Mouse (Mus musculus) liver, embryonic 15.5 days (tissue): ENCODE measurements at regions not wholly inside any gene's neighbourhood (a gene's known extent, or its start where the extent isn't known, plus 50 kb on each side); places are given as distances from the start of the nearest gene placed in this dataset.

Experiments used
- ATAC-seq: fragments of 200-750 bp; cut with Nextera tagmentation; 2 replicates; pipeline ENCODE4 v1.8.0; 2017; ENCODE audit warnings: moderate number of reproducible peaks, mild to moderate bottlenecking, moderate library complexity; ENCODE audit not compliant: insufficient read depth
- H3K27ac ChIP-seq: fragments of 300-500 bp; sonication (generic); replicated peaks from 2 replicates; pipeline ENCODE4 v1.5.1; 2015; ENCODE audit warnings: mild to moderate bottlenecking, inconsistent platforms
- H3K27me3 ChIP-seq: fragments of 300-500 bp; sonication (generic); 2 replicates; pipeline ENCODE4 v1.6.1; 2015; ENCODE audit warnings: mild to moderate bottlenecking, inconsistent platforms
- H3K36me3 ChIP-seq: fragments of 300-500 bp; sonication (generic); replicated peaks from 2 replicates; pipeline ENCODE4 v1.6.1; 2015; ENCODE audit warnings: moderate library complexity, mild to moderate bottlenecking, inconsistent platforms
- H3K4me1 ChIP-seq: fragments of 300-500 bp; sonication (generic); replicated peaks from 2 replicates; pipeline ENCODE4 v1.6.1; 2015; ENCODE audit warnings: inconsistent platforms
- H3K4me2 ChIP-seq: fragments of 300-500 bp; sonication (generic); 2 replicates; pipeline ENCODE4 v1.6.1; 2015; ENCODE audit warnings: moderate library complexity, mild to moderate bottlenecking, inconsistent platforms
- H3K4me3 ChIP-seq: fragments of 300-500 bp; sonication (generic); replicated peaks from 2 replicates; pipeline ENCODE4 v1.5.1; 2015; ENCODE audit warnings: mild to moderate bottlenecking, inconsistent platforms
- H3K9ac ChIP-seq: fragments of 300-500 bp; sonication (generic); 2 replicates; pipeline ENCODE4 v1.6.1; 2015; ENCODE audit warnings: moderate library complexity, mild to moderate bottlenecking, inconsistent platforms
- H3K9me3 ChIP-seq: fragments of 300-500 bp; sonication (generic); replicated peaks from 2 replicates; pipeline ENCODE4 v1.6.1; 2016; ENCODE audit warnings: inconsistent platforms
- WGBS: fragments of 180-500 bp; shearing (Covaris S2); methylation state at CpG from one replicate; pipeline ENCODE4 v1.1.7; 2015; ENCODE audit warnings: mixed read lengths; ENCODE audit not compliant: insufficient replicate concordance; 5-methylcytosine and 5-hydroxymethylcytosine counted together

DNA sequence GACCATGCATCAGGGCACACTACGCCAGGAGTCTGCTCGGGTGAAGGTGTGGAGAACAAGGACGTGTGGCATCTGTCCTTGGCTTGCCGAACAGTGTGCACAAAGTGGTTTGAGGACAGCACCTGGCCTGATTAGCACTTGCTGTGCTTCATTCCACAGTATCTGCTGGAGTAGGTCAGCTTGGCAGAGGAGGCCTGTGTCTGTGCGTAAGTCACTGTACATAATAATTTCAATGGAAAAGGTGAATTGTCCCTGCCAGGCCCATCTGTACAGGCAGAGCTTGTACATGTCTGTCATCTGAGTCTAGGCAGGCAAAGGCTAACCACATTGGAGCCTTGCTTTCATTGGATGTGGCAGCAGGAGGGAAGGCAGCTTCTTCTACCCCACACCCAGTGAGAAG lies 979.5 kb upstream of the Car8 start:
- Histone ChIP-seq H3K9me3 (no peaks in the 10 kb centered on the region), H3K4me1 (no peaks in the 10 kb centered on the region), H3K27ac (no peak overlapping the region), H3K4me3 (no peak overlapping the region), H3K9ac (no peak overlapping the region), H3K36me3 (no peaks in the 10 kb centered on the region), H3K4me2 (no peak overlapping the region), H3K27me3 (no peaks in the 10 kb centered on the region)
- WGBS, result 70% methylated on average over 5 of the region's 5 CpGs
- no peak for ATAC-seq

DNA sequence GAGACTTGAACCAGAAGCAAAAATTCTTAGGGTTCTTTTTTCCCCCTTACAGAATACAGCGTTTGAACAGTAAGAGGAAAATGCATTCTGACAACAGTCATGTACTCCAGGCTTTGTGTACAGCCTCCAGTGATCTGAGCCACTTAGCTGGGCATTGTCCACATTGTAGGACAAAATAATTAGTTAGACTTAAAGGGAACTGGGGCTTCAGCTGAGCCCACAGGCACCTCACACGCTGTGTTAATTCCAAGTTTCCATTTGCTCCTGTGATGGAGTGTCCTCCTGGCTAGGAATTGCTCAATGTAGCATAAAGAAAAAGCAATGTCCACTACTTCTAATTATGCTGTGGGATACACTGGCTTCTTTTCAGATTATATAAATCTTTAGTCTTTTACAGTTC lies 969.8 kb upstream of the Car8 start:
- Histone ChIP-seq H3K9ac (no peak overlapping the region), H3K4me2 (no peak overlapping the region)
- 49% methylated on average over 2 of the region's 2 CpGs for WGBS

DNA sequence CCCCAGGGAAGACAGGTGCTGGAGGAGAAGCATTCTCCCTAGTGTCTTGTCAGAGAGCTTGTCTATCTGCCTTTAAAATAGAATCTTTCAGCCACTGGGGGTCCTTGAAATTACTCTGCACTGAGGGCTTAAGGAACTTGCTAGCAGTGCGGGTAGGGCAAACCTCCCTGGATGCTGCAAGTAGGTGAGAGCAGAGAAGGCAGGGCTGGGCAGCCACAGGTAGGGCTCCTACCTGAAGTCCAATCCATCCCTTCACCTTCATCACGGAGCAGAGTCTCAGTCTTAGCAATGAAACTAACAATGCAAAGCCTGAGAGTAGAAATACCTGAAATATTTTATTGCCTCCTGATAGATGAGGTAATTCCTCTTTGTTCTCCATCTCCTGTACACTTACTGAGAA lies 961.2 kb upstream of the Car8 start:
- Histone ChIP-seq H3K4me2 (no peak overlapping the region), H3K27ac (no peak overlapping the region), H3K4me1 (no peaks in the 10 kb centered on the region), H3K27me3 (no peaks in the 10 kb centered on the region), H3K4me3 (no peak overlapping the region), H3K9me3 (no peaks in the 10 kb centered on the region), H3K36me3 (no peaks in the 10 kb centered on the region), H3K9ac (no peak overlapping the region)
- no peak for ATAC-seq
- WGBS, result 57% methylated on average over 2 of the region's 2 CpGs

More for the DNA sequence above, 969.8 kb upstream of the Car8 start:
- Histone ChIP-seq H3K36me3 (no peaks in the 10 kb centered on the region), H3K27ac (no peak overlapping the region), H3K27me3 (no peaks in the 10 kb centered on the region), H3K4me3 (no peak overlapping the region), H3K4me1 (no peaks in the 10 kb centered on the region), H3K9me3 (no peaks in the 10 kb centered on the region)
- ATAC-seq, result no peak

DNA sequence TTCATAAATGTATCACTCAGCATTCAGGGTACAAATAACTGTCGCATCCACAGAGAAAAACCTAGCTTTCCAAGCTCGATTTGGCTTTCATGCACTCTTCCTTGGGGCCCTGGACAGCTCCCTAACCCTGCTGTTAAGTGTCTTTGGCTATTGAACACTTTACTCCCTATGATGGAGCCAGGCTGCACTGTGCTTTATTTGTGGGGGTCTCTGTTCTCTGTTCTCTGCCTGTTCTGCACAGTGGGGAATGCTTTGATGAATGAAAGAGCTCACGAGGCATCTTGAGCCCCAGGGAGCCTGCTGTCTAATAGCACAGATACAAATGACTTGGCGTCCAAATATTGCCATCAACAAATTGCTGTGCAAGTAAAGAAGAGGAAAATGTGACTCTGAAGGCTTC lies 957.6 kb upstream of the Car8 start:
- H3K9ac ChIP-seq, result no peak overlapping the region
- H3K4me1 ChIP-seq, result no peaks in the 10 kb centered on the region
- no peak for ATAC-seq
- no peak overlapping the region for H3K4me2 ChIP-seq
- H3K4me3 ChIP-seq, result no peak overlapping the region
- no peaks in the 10 kb centered on the region for H3K36me3 ChIP-seq
- H3K27ac ChIP-seq, result no peak overlapping the region
- no peaks in the 10 kb centered on the region for H3K27me3 ChIP-seq
- WGBS, result 43% methylated on average over 4 of the region's 4 CpGs
- H3K9me3 ChIP-seq, result no peaks in the 10 kb centered on the region

DNA sequence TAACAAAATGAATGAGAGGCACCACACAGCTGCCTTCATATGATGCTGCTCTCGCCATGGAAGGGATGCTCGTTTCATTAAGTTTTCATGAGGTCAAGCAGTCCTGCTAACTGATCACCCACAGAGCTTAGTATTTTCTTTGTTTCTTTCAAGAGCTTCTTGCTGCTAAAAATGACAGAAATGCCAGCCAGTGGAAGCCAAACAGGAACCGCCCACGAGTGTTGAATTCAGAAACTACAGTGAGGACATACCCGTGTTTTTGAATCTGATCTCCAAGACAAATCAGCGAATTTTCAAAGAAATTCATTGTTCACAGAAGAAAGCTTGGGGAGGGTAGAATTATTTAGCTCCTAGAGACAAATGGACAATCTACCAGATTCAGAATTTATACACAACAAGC lies 954.3 kb upstream of the Car8 start:
- no peaks in the 10 kb centered on the region for H3K4me1 ChIP-seq
- no peak for ATAC-seq
- no peak overlapping the region for H3K9ac ChIP-seq
- H3K36me3 ChIP-seq, result no peaks in the 10 kb centered on the region
- H3K27me3 ChIP-seq, result no peaks in the 10 kb centered on the region
- H3K4me2 ChIP-seq, result no peak overlapping the region
- H3K27ac ChIP-seq, result no peak overlapping the region
- 55% methylated on average over 6 of the region's 6 CpGs for WGBS
- H3K9me3 ChIP-seq, result no peaks in the 10 kb centered on the region
- no peak overlapping the region for H3K4me3 ChIP-seq

DNA sequence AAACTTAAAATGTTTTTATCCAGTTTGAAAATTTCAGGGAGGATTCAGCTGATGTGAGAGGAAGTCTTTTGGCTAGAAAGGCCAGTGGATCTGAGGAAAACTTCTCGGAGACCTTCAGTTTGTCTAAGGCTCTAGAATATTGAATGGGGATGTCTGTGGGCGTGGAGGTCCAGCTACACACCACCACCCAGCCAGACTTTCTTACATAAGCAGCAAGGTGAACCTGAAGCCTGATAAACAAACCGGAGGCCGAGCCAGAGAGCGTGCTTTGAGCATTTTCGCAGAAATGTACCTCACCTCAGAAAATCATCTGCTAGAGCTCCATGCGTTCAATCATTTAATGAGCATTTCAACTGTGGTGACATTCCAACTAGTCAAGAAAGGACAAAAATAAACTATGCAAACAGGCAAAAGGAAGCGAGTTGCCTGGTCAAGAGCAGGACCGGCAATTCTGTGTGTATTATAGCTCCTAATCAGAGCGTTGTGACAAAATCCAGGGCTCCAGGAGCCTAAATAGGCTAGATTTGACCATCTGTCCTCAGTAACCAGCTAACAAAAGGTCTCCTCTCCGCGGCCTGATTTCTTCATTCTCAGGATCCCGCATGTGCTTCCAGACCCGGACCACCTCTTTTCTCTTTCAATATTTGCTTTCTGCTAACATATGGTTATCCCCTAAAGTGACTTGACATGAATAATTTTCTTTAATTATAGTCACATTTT lies 946.5 kb upstream of the Car8 start:
- H3K4me1 ChIP-seq, result peaks cover 13% of the 10 kb centered on the region
- no peak overlapping the region for H3K9ac ChIP-seq
- no peak overlapping the region for H3K27ac ChIP-seq
- 32% methylated on average over 14 of the region's 14 CpGs for WGBS
- no peak for ATAC-seq
- peak overlapping the region; percentile 51 for H3K4me2 ChIP-seq
- no peak overlapping the region for H3K4me3 ChIP-seq
- H3K27me3 ChIP-seq, result no peaks in the 10 kb centered on the region
- H3K9me3 ChIP-seq, result no peaks in the 10 kb centered on the region
- no peaks in the 10 kb centered on the region for H3K36me3 ChIP-seq

DNA sequence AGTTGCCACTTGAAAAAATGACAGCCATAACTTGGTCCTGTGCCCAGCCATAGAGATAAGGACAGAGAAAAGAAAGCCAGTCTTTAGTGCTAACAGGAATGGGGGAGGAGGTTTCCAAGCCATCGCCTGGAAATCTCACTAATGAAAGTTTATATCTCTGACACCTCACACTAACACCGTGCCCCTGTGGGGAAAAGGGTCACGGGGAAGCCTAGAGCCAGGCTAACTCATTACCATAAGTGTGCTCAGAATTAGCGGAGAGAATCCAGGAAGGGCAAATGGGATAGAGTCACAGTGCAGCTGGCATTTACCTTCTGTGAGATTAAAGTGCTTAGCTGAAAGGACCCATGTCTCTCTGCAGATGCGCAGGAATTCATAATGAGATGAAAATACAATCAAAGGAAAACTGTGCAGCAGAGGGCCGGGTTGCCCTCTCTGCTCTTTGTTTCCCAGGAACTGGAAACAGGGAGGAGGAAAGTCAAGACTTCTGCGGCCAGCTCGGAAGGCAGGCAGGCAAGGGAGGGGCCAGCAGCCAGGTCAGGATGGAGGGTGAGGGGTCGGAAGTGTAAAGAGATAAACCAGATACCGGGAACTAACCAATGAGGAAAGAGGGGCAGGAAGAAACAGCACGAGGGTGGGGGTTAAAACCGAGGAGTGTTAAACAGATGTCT lies 945.7 kb upstream of the Car8 start:
- Histone ChIP-seq H3K4me2 (peak overlapping the region; percentile 51), H3K9ac (no peak overlapping the region), H3K27me3 (no peaks in the 10 kb centered on the region), H3K9me3 (no peaks in the 10 kb centered on the region), H3K4me1 (peaks cover 13% of the 10 kb centered on the region), H3K36me3 (no peaks in the 10 kb centered on the region), H3K4me3 (0 out of 2 replicates have a peak overlapping the region, but pooled peaks have one; percentile 12), H3K27ac (no peak overlapping the region)
- ATAC-seq, result no peak
- 1% methylated on average over 12 of the region's 12 CpGs for WGBS

DNA sequence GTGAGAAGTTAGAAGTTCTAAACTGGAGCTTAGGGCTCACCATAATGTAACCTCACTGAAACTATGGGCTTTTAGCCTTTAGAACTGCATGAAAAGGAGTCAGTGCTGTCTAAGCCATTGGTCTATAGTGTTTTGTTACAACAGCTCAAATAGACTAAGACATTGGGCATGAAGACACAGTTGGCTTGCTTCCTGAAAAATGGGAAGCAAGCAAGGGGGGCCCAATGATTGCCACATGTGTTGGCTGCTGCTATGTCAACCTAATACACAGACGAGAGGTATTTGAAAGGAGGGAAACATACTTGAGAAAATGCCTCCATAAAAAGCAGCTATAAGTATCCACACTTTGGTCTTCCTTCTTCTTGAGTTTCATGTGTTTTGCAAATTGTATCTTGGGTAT lies 935.5 kb upstream of the Car8 start:
- Histone ChIP-seq H3K4me2 (no peak overlapping the region), H3K9me3 (no peaks in the 10 kb centered on the region), H3K4me3 (no peak overlapping the region), H3K9ac (no peak overlapping the region), H3K4me1 (no peaks in the 10 kb centered on the region), H3K27ac (no peak overlapping the region), H3K27me3 (no peaks in the 10 kb centered on the region), H3K36me3 (no peaks in the 10 kb centered on the region)
- WGBS, result 33% methylated on average over 1 of the region's 1 CpGs
- no peak for ATAC-seq

DNA sequence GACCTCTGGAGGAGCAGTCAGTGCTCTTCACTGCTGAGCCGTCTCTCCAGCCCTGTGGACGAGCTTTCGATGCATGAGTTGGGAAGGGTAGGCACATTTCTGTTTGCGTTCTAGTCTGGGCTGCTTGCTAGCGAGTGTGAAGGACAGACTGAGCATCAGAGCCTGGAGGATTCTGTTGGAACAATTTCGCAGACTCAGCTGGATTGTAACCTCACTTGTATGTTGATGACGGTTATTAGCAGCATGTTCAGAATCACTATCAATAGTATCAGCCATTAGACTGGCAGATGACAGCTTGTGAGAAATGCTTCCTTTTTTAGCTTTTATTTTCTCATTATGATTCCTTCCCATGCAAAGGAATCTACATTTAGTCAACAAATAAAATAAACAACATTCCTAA lies 923.5 kb upstream of the Car8 start:
- no peak overlapping the region for H3K27ac ChIP-seq
- H3K9me3 ChIP-seq, result no peaks in the 10 kb centered on the region
- no peaks in the 10 kb centered on the region for H3K27me3 ChIP-seq
- H3K4me1 ChIP-seq, result no peaks in the 10 kb centered on the region
- H3K36me3 ChIP-seq, result no peaks in the 10 kb centered on the region
- no peak overlapping the region for H3K4me2 ChIP-seq
- no peak for ATAC-seq
- WGBS, result 71% methylated on average over 7 of the region's 7 CpGs
- H3K9ac ChIP-seq, result no peak overlapping the region
- no peak overlapping the region for H3K4me3 ChIP-seq

DNA sequence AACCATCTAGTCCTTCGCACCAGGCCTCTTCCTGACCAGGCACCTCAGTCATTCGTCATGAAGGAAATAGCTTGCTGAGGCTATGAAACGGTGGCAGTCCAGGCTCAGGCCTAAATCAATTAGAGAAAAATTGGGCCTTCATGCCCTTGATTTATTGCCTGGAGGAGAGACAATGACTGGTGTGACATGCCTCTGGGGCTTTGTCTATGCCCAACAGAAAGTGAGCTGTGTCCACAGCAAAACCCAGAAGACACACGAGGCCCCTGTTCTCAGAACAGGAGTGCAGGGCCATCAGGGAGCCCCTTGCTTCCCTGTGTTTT lies 922.9 kb upstream of the Car8 start:
- Histone ChIP-seq H3K9me3 (no peaks in the 10 kb centered on the region), H3K4me2 (no peak overlapping the region), H3K27ac (no peak overlapping the region), H3K27me3 (no peaks in the 10 kb centered on the region), H3K4me1 (no peaks in the 10 kb centered on the region), H3K36me3 (no peaks in the 10 kb centered on the region), H3K4me3 (no peak overlapping the region), H3K9ac (no peak overlapping the region)
- ATAC-seq, result no peak
- WGBS, result 51% methylated on average over 4 of the region's 4 CpGs

DNA sequence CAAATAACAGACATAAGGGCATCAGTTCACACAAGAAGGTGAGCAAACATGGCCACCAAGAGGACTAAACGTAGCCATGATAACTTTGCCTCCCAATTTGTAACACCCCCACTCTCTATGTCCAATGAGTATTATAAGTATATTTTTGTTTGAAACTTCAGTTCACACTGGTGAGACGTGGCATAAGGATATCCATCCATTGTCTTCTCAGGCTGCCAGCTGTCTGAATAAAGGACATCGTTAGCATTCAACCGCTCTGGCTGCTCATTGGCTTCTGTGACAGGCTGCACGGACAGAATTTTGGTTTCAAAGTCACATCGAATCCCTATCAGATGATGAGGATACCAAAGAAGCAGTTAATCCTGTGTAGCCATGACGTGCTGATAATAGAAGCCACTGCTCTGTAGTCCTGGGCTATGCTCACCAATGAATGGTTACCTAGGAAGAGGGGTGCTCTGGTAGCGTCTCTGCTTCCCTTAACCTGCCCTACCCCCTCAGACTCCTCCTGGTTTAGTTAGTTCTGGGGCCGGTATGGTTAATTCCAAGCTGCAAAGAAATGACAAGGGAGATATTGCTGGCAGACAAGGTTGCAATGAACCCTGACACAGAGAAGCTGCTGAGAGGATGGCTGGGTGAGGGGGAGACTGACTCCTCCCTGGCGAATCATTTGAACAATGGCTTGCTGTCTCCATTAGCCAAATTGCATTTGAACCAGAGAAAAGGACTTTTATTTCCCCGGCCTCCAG lies 922.4 kb upstream of the Car8 start:
- no peak overlapping the region for H3K4me2 ChIP-seq
- H3K27ac ChIP-seq, result no peak overlapping the region
- H3K4me3 ChIP-seq, result no peak overlapping the region
- WGBS, result 65% methylated on average over 11 of the region's 11 CpGs
- no peak for ATAC-seq
- H3K27me3 ChIP-seq, result no peaks in the 10 kb centered on the region
- H3K9me3 ChIP-seq, result no peaks in the 10 kb centered on the region
- no peaks in the 10 kb centered on the region for H3K36me3 ChIP-seq
- no peak overlapping the region for H3K9ac ChIP-seq
- no peaks in the 10 kb centered on the region for H3K4me1 ChIP-seq
